Mouse (Mus musculus) stomach, embryonic 15.5 days (tissue): ENCODE measurements around the gene Togaram1. TPM values are rescaled to one million over a fixed set of nuclear protein-coding genes. Genes with fewer than 3 reads are reported as not detected.

Experiments used
- ATAC-seq: fragments of 200-750 bp; cut with Nextera tagmentation; 2 replicates; pipeline ENCODE4 v1.8.0; 2017; ENCODE audit warnings: low read depth, moderate number of reproducible peaks, moderate TSS enrichment; ENCODE audit not compliant: insufficient read depth, low FRiP score
- H3K27ac ChIP-seq: fragments of 300-500 bp; sonication (generic); 2 replicates; pipeline ENCODE4 v1.5.1; 2015; ENCODE audit warnings: mild to moderate bottlenecking, inconsistent platforms
- H3K27me3 ChIP-seq: fragments of 300-500 bp; sonication (generic); replicated peaks from 2 replicates; pipeline ENCODE4 v1.6.1; 2015; ENCODE audit warnings: inconsistent platforms
- H3K36me3 ChIP-seq: fragments of 300-500 bp; sonication (generic); 2 replicates; pipeline ENCODE4 v1.6.1; 2015; ENCODE audit warnings: inconsistent platforms
- H3K4me1 ChIP-seq: fragments of 300-500 bp; sonication (generic); 2 replicates; pipeline ENCODE4 v1.6.1; 2015; ENCODE audit warnings: inconsistent platforms
- H3K4me2 ChIP-seq: fragments of 300-500 bp; sonication (generic); 2 replicates; pipeline ENCODE4 v1.6.1; 2015; ENCODE audit warnings: mild to moderate bottlenecking, inconsistent platforms
- H3K4me3 ChIP-seq: fragments of 300-500 bp; sonication (generic); replicated peaks from 2 replicates; pipeline ENCODE4 v1.5.1; 2015; ENCODE audit warnings: inconsistent platforms
- H3K9ac ChIP-seq: fragments of 300-500 bp; sonication (generic); 2 replicates; pipeline ENCODE4 v1.6.1; 2015; ENCODE audit warnings: inconsistent platforms
- H3K9me3 ChIP-seq: fragments of 300-500 bp; sonication (generic); 2 replicates; pipeline ENCODE4 v1.6.1; 2016; ENCODE audit warnings: inconsistent platforms
- WGBS: fragments of 180-500 bp; shearing (Covaris S2); methylation state at CpG from one replicate; pipeline ENCODE4 v1.1.7; 2015; 5-methylcytosine and 5-hydroxymethylcytosine counted together
- polyA plus RNA-seq: library from polyadenylated mRNA; unstranded; fragments of >200 nt; fragmentation: Nextera tagmentation; extraction: Ambion mirVana; gene quantifications from 2 replicates; pipeline ENCODE4 v1.2.1, GENCODE M21; 2015

Gene Togaram1
- 25.2 and 30.3 TPM in 2 replicates for polyA plus RNA-seq

- Histone ChIP-seq H3K9ac (peak within 1 kb of the TSS; percentile 92), H3K27me3 (no peaks in the 10 kb centered on the region), H3K36me3 (no peaks in the 10 kb centered on the region), H3K4me2 (peak within 1 kb of the TSS; percentile 77), H3K27ac (peak within 1 kb of the TSS; percentile 89), H3K4me1 (peaks cover 2% of the 10 kb centered on the region; the same call in 1 of the 2 replicates), H3K9me3 (no peaks in the 10 kb centered on the region), H3K4me3 (peak within 1 kb of the TSS; percentile 73)
- WGBS, result under 1% methylated on average over 45 of the region's 45 CpGs
- ATAC-seq, result peak; percentile 100
Observed at GRCm38 (mm10) chr12:64965124-64966026, at the start of gene Togaram1, which contains the start of gene Klhl28. Gene Togaram1, plus strand, starts transcription at chr12:64965804. Gene Klhl28, minus strand, starts transcription at chr12:64965534.

DNA sequence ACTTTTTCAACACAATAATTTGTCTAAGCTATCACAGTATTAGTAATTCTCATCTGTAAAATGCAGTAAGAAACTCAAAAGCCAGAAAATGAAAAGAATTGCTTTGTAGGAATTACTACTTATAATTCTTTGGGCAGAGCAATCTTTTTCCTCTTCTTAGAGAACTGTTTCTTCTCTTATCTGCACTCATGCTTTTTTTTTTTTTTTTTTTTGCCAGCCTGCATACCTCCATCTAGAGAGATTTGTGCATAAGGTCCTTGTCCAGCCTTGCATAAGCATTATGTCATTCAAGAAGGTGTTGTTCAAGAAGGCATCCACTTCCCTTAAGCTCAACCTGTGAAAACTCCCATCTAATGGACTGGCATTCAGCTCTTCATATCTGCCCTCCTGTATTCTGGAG lies 48.9 kb upstream of the Togaram1 start:
- Histone ChIP-seq H3K4me3 (no peak overlapping the region), H3K4me1 (no peaks in the 10 kb centered on the region), H3K9me3 (no peaks in the 10 kb centered on the region), H3K9ac (no peak overlapping the region), H3K36me3 (0 out of 2 replicates have a peak, but pooled peaks cover 4% of the 10 kb centered on the region), H3K27me3 (no peaks in the 10 kb centered on the region), H3K27ac (no peak overlapping the region), H3K4me2 (no peak overlapping the region)
- ATAC-seq, result no peak

DNA sequence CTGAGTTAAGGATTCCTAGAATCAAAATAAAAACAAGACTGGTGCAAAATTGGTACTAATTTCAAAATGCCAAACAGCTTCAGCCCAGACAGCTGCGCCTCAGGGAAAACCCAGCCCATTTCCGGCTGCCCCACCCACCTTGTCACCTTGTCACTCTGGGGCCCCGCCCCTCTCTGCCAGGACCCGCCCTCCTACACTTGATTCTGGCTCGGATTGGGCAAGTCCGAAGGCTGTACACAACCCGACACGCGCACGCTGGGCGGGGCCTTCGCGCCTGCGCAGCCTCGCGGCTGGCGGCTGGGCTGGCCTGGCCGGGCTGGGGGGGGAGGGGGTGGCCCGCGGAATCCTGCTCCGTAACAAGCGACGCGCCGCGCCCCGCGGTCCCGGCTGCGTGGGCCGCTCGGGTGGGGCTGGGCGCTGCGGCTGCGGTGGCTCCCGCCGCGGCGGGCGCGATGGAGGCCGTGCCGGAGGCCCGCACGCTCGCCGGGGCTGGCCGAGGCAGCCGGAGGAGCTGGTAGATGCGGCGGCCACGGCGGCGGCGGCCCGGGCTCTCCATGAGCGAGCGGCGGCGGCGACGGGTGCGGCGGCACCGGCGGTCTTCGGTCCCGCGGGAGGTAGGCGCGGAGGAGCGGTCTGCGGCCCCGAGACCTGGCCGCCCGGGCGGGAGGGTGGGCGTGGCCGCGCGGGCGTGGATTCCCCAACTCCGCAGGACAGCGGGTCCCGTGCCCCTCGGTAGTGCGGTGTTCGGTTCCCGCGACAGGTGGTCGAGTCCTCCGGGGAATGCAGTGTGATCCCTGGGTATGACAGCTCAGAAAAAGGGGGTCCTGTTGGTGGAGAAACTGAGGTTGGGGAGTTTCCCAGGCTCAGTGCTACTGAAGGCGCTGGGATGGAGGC lies 47.8 kb upstream of the Togaram1 start, which contains the start of gene Gm527:
Gene Gm527, plus strand, starts transcription at position 329 of the 894 bp plus-strand sequence.
- ATAC-seq, result peak; percentile 100
- Histone ChIP-seq H3K4me2 (peak within 1 kb of the TSS; percentile 67), H3K27me3 (no peaks in the 10 kb centered on the region), H3K4me3 (peak within 1 kb of the TSS; percentile 90), H3K9ac (peak within 1 kb of the TSS; percentile 45), H3K36me3 (0 out of 2 replicates have a peak, but pooled peaks cover 4% of the 10 kb centered on the region), H3K4me1 (no peaks in the 10 kb centered on the region), H3K9me3 (no peaks in the 10 kb centered on the region), H3K27ac (peak within 1 kb of the TSS; percentile 76)
- WGBS, result under 1% methylated on average over 68 of the region's 93 CpGs

DNA sequence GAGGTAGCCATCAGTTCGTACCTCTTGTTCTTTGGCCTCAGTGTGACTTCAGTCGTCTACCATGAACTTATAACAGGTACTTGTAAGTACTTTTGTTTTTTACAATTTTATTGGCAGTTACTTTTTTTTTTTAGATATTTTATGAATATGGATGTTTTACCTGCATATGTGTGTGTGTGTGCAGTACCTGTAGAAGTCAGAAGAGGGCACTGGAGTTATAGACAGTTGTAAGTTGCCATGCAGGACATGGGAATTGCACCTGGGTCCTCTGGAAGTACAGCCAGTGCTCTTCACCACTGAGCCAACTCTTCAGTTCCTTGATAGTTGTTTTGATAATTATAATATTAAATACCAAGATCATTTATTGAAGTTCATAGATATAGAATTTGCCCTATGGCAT lies 28.1 kb upstream of the Togaram1 start:
- H3K9me3 ChIP-seq, result no peaks in the 10 kb centered on the region
- H3K9ac ChIP-seq, result no peak overlapping the region
- H3K27me3 ChIP-seq, result no peaks in the 10 kb centered on the region
- H3K4me1 ChIP-seq, result no peaks in the 10 kb centered on the region
- no peak overlapping the region for H3K27ac ChIP-seq
- ATAC-seq, result no peak
- no peak overlapping the region for H3K4me3 ChIP-seq
- H3K36me3 ChIP-seq, result no peaks in the 10 kb centered on the region
- H3K4me2 ChIP-seq, result no peak overlapping the region
- 79% methylated on average over 2 of the region's 2 CpGs for WGBS

DNA sequence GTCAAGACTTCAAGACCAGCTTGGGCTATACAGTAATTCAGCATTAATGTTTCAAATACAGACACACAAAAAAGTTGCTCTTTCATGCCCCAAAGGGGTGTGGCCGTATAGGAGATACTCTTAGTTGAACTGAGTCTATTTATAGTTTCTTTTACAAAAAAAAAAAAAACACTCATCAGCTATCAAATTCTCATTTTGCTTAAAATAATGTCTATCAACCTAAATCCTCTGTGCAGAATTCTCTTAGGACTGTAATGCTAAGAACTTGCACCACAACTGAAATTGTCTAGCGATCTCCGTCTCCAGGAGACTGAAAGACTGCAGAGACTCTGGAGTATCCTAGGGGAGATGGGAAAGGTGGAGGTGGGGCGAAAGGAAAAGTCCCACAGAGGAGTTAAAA lies 1.0 kb upstream of the Togaram1 start:
- no peaks in the 10 kb centered on the region for H3K36me3 ChIP-seq
- H3K4me1 ChIP-seq, result peaks cover 2% of the 10 kb centered on the region; the same call in 1 of the 2 replicates
- H3K27me3 ChIP-seq, result no peaks in the 10 kb centered on the region
- H3K4me2 ChIP-seq, result peak overlapping the region; percentile 77
- no peaks in the 10 kb centered on the region for H3K9me3 ChIP-seq
- 22% methylated on average over 4 of the region's 4 CpGs for WGBS
- H3K4me3 ChIP-seq, result peak overlapping the region; percentile 73
- ATAC-seq, result no peak
- H3K27ac ChIP-seq, result peak overlapping the region; percentile 51; the same call in 1 of the 2 replicates
- H3K9ac ChIP-seq, result peak overlapping the region; percentile 46

DNA sequence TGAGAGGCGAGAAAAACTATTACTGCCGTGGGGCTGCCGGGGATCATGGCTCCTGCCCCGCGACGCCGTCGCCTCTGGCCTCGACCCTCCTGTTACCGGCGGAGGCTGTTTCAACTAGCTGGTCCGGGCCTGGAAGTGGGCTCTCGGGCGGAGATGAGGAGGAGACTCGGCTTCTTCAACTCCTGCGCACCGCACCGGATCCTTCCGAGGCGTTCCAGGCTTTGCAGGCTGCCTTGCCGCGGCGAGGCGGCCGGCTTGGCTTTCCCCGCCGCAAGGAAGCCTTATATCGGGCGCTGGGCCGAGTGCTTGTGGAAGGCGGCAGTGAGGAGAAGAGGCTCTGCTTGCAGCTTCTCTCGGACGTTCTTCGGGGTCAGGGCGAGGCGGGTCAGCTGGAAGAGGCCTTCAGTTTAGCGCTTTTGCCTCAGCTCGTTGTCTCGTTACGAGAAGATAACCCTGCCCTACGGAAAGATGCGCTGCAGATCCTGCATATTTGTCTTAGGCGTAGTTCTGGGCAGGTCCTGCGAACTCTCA lies 562 bp downstream of the Togaram1 start:
- peak; percentile 4; the same call in 1 of the 2 replicates for ATAC-seq
- Histone ChIP-seq H3K9ac (peak overlapping the region; percentile 92), H3K4me3 (peak overlapping the region; percentile 73), H3K27ac (peak overlapping the region; percentile 89), H3K4me1 (peaks cover 2% of the 10 kb centered on the region; the same call in 1 of the 2 replicates), H3K27me3 (no peaks in the 10 kb centered on the region), H3K36me3 (no peaks in the 10 kb centered on the region), H3K4me2 (peak overlapping the region; percentile 68), H3K9me3 (no peaks in the 10 kb centered on the region)
- under 1% methylated on average over 44 of the region's 44 CpGs for WGBS

DNA sequence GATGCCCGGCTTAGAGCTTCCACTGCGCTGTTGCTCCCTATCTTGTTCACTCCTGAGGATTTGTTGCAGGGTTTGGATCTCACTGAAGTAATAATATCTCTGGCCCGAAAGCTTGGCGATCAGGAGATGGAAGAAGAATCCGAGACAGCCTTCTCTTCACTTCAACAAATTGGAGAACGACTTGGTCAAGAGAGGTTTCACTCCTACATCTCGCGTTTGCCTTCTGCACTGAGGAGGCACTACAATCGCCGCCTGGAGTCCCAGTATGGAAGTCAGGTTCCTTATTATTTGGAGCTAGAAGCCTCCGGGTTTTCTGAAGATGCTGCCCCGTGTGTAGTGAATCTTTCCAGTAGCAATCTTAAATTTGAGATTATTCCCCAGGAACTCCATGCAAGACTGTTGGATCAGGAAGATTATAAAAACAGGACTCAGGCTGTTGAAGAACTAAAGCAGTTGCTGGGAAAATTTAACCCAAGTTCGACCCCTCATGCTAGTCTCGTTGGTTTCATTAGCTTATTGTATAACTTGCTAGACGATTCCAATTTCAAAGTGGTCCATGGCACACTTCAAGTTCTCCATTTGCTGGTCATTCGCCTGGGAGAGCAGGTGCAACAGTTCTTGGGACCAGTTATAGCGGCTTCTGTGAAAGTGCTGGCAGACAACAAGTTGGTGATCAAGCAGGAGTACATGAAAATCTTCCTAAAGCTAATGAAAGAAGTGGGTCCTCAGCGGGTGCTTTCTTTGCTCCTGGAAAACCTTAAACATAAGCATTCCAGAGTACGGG lies 1.2 kb downstream of the Togaram1 start:
- H3K36me3 ChIP-seq, result no peaks in the 10 kb centered on the region
- H3K27ac ChIP-seq, result peak overlapping the region; percentile 89; the same call in 1 of the 2 replicates
- ATAC-seq, result no peak
- H3K4me1 ChIP-seq, result peaks cover 2% of the 10 kb centered on the region; the same call in 1 of the 2 replicates
- peak overlapping the region; percentile 68 for H3K4me2 ChIP-seq
- H3K4me3 ChIP-seq, result peak overlapping the region; percentile 73
- 3% methylated on average over 19 of the region's 19 CpGs for WGBS
- no peaks in the 10 kb centered on the region for H3K27me3 ChIP-seq
- no peaks in the 10 kb centered on the region for H3K9me3 ChIP-seq
- peak overlapping the region; percentile 92 for H3K9ac ChIP-seq

- H3K4me3 ChIP-seq, result peak overlapping the region; percentile 73
- WGBS, result under 1% methylated on average over 9 of the region's 9 CpGs
- H3K4me1 ChIP-seq, result peaks cover 2% of the 10 kb centered on the region; the same call in 1 of the 2 replicates
- no peak for ATAC-seq
- H3K27ac ChIP-seq, result no peak overlapping the region
- no peaks in the 10 kb centered on the region for H3K9me3 ChIP-seq
- no peaks in the 10 kb centered on the region for H3K27me3 ChIP-seq
- peak overlapping the region; percentile 68 for H3K4me2 ChIP-seq
- peak overlapping the region; percentile 38; the same call in 1 of the 2 replicates for H3K9ac ChIP-seq
- H3K36me3 ChIP-seq, result no peaks in the 10 kb centered on the region
Observed at GRCm38 (mm10) chr12:64967470-64967869, 1.9 kb downstream of the Togaram1 start.

DNA sequence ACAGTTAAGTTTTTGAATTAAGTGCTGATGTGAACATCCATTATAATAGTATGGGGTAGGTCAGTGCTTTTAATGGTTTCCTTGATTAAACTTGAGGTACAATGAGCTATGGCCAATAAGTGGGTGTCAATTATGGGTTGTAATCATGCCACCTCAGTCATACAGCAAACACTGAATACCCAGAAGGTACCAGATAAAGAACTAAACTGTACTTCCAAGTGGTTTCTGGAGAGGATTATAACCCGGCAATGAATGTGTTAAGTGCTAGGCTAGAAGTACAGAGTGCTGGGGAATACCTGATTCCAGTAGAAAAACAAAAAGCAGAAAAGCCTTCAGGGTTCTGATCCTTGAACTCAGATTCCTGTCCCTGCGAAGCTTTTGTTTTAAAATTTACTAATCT lies 2.5 kb downstream of the Togaram1 start:
- ATAC-seq, result no peak

DNA sequence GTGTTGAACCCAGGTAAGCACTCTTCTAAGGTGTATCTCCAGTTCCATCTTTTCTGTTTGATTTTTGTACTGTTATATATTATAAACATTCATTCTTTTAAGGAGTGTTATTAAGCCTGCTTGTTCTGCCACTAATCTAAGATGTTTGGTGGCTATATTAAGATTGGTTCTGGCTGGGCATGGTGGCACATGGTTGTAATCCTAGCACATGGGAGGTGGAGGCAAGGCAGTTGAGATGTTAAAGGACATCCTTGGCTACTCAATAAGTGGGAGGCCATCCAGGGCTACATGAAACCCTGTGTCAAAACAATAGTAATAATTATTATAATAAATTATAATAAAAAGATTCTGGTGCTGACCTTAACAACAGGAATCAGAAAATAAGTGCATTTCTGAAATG lies 5.8 kb downstream of the Togaram1 start:
- H3K9ac ChIP-seq, result no peak overlapping the region
- H3K4me3 ChIP-seq, result no peak overlapping the region
- no peaks in the 10 kb centered on the region for H3K36me3 ChIP-seq
- H3K4me2 ChIP-seq, result no peak overlapping the region
- no peak overlapping the region for H3K27ac ChIP-seq
- H3K4me1 ChIP-seq, result no peaks in the 10 kb centered on the region
- no peak for ATAC-seq
- H3K9me3 ChIP-seq, result no peaks in the 10 kb centered on the region
- H3K27me3 ChIP-seq, result no peaks in the 10 kb centered on the region

More for the DNA sequence above, 2.5 kb downstream of the Togaram1 start:
- Histone ChIP-seq H3K4me1 (peaks cover 2% of the 10 kb centered on the region; the same call in 1 of the 2 replicates), H3K9ac (no peak overlapping the region), H3K4me3 (peak overlapping the region; percentile 73), H3K4me2 (peak overlapping the region; percentile 68), H3K9me3 (no peaks in the 10 kb centered on the region), H3K36me3 (no peaks in the 10 kb centered on the region), H3K27ac (no peak overlapping the region), H3K27me3 (no peaks in the 10 kb centered on the region)
- WGBS, result 4% methylated on average over 2 of the region's 2 CpGs

DNA sequence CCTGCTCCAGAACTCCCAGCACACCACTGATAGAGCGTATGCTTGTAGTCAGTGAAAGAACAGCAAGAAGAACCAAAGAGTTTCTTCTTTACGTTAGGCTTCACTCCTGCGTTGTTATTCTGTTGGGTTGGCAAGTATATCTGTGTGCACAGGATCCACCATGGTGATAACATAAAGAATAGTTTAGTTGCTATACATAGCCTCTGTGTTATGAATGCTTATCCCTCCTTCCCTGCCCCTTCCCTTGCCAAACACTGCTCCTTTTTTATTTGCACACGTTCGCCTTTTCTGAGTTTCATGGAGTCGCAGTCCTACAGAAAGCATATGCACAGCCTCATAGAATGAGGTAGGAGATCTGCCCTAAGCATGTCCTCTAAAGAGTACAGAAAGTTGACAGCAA lies 6.5 kb downstream of the Togaram1 start:
- H3K27me3 ChIP-seq, result no peaks in the 10 kb centered on the region
- no peak overlapping the region for H3K4me2 ChIP-seq
- no peak overlapping the region for H3K4me3 ChIP-seq
- no peaks in the 10 kb centered on the region for H3K36me3 ChIP-seq
- no peak for ATAC-seq
- no peak overlapping the region for H3K9ac ChIP-seq
- WGBS, result 59% methylated on average over 6 of the region's 6 CpGs
- H3K27ac ChIP-seq, result no peak overlapping the region
- H3K9me3 ChIP-seq, result no peaks in the 10 kb centered on the region
- no peaks in the 10 kb centered on the region for H3K4me1 ChIP-seq
